Mouse (Mus musculus): ENCODE data around the gene Nfia. TPM values are rescaled to one million over a fixed set of nuclear protein-coding genes. Genes with fewer than 3 reads are reported as not detected.

Nfia gene
- polyA plus RNA-seq, 1 experiment from 2014 or later = 78.4 TPM

DNA sequence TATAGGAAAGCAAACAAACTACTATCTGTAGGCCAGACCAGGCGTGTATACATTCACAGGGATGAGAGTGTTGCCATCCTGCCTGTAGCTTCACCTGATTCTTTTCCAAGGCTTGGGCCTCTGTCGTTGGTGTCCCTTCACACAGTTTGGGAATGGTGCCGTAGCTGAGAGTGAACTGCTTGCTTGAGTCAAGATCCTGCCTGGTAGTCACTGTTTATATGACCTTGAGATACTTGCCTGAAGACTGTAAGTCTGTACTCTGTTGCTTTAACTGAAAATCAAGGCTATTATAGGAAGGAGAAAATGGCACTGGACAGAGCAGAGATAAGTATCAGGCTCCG is 214.2 kb downstream of the Nfia start:
- Histone ChIP-seq H3K4me3 (ENCODE audit: low read depth, low read length) (no peak overlapping the region), H3K4me1 (ENCODE audit: control insufficient read depth, insufficient read depth, low read length) (peaks cover 11% of the 10 kb centered on the region; the same call in 1 of the 2 replicates), H3K9me3 (ENCODE audit: control insufficient read depth, low read depth, low read length) (no peaks in the 10 kb centered on the region), H3K9ac (replicated peaks; ENCODE audit: low read depth, low read length) (no peak overlapping the region), H3K4me2 (replicated peaks; ENCODE audit: low read depth, low read length) (no peak overlapping the region), H3K36me3 (ENCODE audit: control insufficient read depth, insufficient read depth, low read length) (no peaks in the 10 kb centered on the region), H3K27me3 (ENCODE audit: control insufficient read depth, insufficient read depth, low read length) (no peaks in the 10 kb centered on the region), H3K27ac (ENCODE audit: low read length) (no peak overlapping the region)
- ATAC-seq (ENCODE audit: insufficient number of reproducible peaks, insufficient read depth, low FRiP score, low read depth) = no peak
- whole genome bisulfite sequencing = 62% methylated on average over 4 of the region's 4 CpGs

GRCm38 (mm10) chr4:97988703-97989102 is 216.2 kb downstream of the Nfia start:
- 80% methylated on average over 5 of the region's 5 CpGs for WGBS
- H3K27ac ChIP-seq (ENCODE audit: low read length) = no peak overlapping the region

DNA sequence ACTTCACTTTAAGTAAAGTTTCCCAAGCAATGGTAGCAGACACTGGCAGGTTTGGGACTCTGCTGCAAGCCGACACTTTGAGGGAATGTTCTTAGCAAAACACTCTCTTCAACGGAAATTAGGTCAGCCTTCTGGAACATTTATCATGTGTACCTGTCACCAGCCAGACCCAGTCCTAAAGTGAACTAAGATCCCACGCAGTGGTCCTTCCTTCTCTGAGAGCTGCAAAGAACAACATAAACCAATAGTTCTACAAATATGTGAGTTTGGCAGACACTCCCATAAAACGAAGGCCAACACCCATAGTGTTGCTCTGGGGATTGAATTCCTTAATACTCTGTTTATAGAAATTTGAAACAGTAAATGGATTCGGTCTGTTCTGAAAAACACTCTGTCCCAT is 217.9 kb downstream of the Nfia start:
- Histone ChIP-seq H3K27ac (ENCODE audit: low read length) (peak overlapping the region; percentile 66; the same call in 1 of the 2 replicates), H3K36me3 (ENCODE audit: control insufficient read depth, insufficient read depth, low read length) (no peaks in the 10 kb centered on the region), H3K4me1 (ENCODE audit: control insufficient read depth, insufficient read depth, low read length) (peaks cover 7% of the 10 kb centered on the region; the same call in 1 of the 2 replicates), H3K9me3 (ENCODE audit: control insufficient read depth, low read depth, low read length) (no peaks in the 10 kb centered on the region), H3K9ac (replicated peaks; ENCODE audit: low read depth, low read length) (no peak overlapping the region), H3K4me2 (replicated peaks; ENCODE audit: low read depth, low read length) (no peak overlapping the region), H3K27me3 (ENCODE audit: control insufficient read depth, insufficient read depth, low read length) (no peaks in the 10 kb centered on the region), H3K4me3 (ENCODE audit: low read depth, low read length) (no peak overlapping the region)
- WGBS = 19% methylated on average over 5 of the region's 5 CpGs
- ATAC-seq (ENCODE audit: insufficient number of reproducible peaks, insufficient read depth, low FRiP score, low read depth) = no peak

More at GRCm38 (mm10) chr4:97988703-97989102, 216.2 kb downstream of the Nfia start:
- no peaks in the 10 kb centered on the region for H3K36me3 ChIP-seq (ENCODE audit: control insufficient read depth, insufficient read depth, low read length)
- no peak overlapping the region for H3K4me3 ChIP-seq (ENCODE audit: low read depth, low read length)
- H3K4me2 ChIP-seq (replicated peaks; ENCODE audit: low read depth, low read length) = no peak overlapping the region
- H3K9me3 ChIP-seq (ENCODE audit: control insufficient read depth, low read depth, low read length) = no peaks in the 10 kb centered on the region
- no peak overlapping the region for H3K9ac ChIP-seq (replicated peaks; ENCODE audit: low read depth, low read length)
- ATAC-seq (ENCODE audit: insufficient number of reproducible peaks, insufficient read depth, low FRiP score, low read depth) = no peak
- no peaks in the 10 kb centered on the region for H3K27me3 ChIP-seq (ENCODE audit: control insufficient read depth, insufficient read depth, low read length)
- peaks cover 7% of the 10 kb centered on the region; the same call in 1 of the 2 replicates for H3K4me1 ChIP-seq (ENCODE audit: control insufficient read depth, insufficient read depth, low read length)

- H3K27ac ChIP-seq (ENCODE audit: low read length) = no peak overlapping the region
- no peaks in the 10 kb centered on the region for H3K36me3 ChIP-seq (ENCODE audit: control insufficient read depth, insufficient read depth, low read length)
- no peak for ATAC-seq (ENCODE audit: insufficient number of reproducible peaks, insufficient read depth, low FRiP score, low read depth)
- no peaks in the 10 kb centered on the region for H3K9me3 ChIP-seq (ENCODE audit: control insufficient read depth, low read depth, low read length)
- no peak overlapping the region for H3K4me2 ChIP-seq (replicated peaks; ENCODE audit: low read depth, low read length)
- no peak overlapping the region for H3K4me3 ChIP-seq (ENCODE audit: low read depth, low read length)
- no peak overlapping the region for H3K9ac ChIP-seq (replicated peaks; ENCODE audit: low read depth, low read length)
- 87% methylated on average over 11 of the region's 11 CpGs for WGBS
- H3K4me1 ChIP-seq (ENCODE audit: control insufficient read depth, insufficient read depth, low read length) = peaks cover 7% of the 10 kb centered on the region; the same call in 1 of the 2 replicates
- H3K27me3 ChIP-seq (ENCODE audit: control insufficient read depth, insufficient read depth, low read length) = no peaks in the 10 kb centered on the region
These were observed 218.9 kb downstream of the Nfia start for GRCm38 (mm10) chr4:97991395-97991794.

DNA sequence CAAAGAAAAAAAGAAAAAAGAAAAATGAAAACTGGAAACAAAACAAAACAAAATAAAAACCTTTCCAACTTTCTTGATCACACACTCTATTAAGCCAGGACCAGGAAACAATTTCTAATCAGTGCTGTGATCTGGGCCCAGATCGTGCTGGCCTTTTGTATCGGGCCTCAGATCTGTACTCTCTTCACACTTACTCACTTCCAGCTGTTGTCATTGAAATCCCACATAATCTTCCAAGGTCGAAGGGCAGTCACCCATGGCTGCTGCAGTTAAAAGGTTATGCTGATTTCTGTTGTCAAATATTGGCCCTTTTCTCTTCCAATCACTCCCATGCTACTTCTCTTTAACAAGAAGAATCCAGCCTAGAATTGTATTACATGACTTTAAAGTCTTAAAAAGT is 219.3 kb downstream of the Nfia start:
- Histone ChIP-seq H3K9ac (replicated peaks; ENCODE audit: low read depth, low read length) (no peak overlapping the region), H3K9me3 (ENCODE audit: control insufficient read depth, low read depth, low read length) (no peaks in the 10 kb centered on the region), H3K4me2 (replicated peaks; ENCODE audit: low read depth, low read length) (no peak overlapping the region), H3K4me1 (ENCODE audit: control insufficient read depth, insufficient read depth, low read length) (peaks cover 7% of the 10 kb centered on the region; the same call in 1 of the 2 replicates), H3K27ac (ENCODE audit: low read length) (no peak overlapping the region), H3K36me3 (ENCODE audit: control insufficient read depth, insufficient read depth, low read length) (no peaks in the 10 kb centered on the region), H3K4me3 (ENCODE audit: low read depth, low read length) (no peak overlapping the region), H3K27me3 (ENCODE audit: control insufficient read depth, insufficient read depth, low read length) (no peaks in the 10 kb centered on the region)
- WGBS = 45% methylated on average over 3 of the region's 3 CpGs
- ATAC-seq (ENCODE audit: insufficient number of reproducible peaks, insufficient read depth, low FRiP score, low read depth) = no peak

GRCm38 (mm10) chr4:97995911-97996712 is 223.6 kb downstream of the Nfia start:
- H3K4me1 ChIP-seq (ENCODE audit: control insufficient read depth, insufficient read depth, low read length) = peaks cover 2% of the 10 kb centered on the region; the same call in 1 of the 2 replicates
- H3K4me2 ChIP-seq (replicated peaks; ENCODE audit: low read depth, low read length) = no peak overlapping the region
- no peaks in the 10 kb centered on the region for H3K9me3 ChIP-seq (ENCODE audit: control insufficient read depth, low read depth, low read length)
- WGBS = 83% methylated on average over 8 of the region's 8 CpGs
- no peak overlapping the region for H3K27ac ChIP-seq (ENCODE audit: low read length)
- H3K27me3 ChIP-seq (ENCODE audit: control insufficient read depth, insufficient read depth, low read length) = no peaks in the 10 kb centered on the region
- ATAC-seq (ENCODE audit: insufficient number of reproducible peaks, insufficient read depth, low FRiP score, low read depth) = no peak
- H3K9ac ChIP-seq (replicated peaks; ENCODE audit: low read depth, low read length) = no peak overlapping the region
- no peak overlapping the region for H3K4me3 ChIP-seq (ENCODE audit: low read depth, low read length)
- H3K36me3 ChIP-seq (ENCODE audit: control insufficient read depth, insufficient read depth, low read length) = no peaks in the 10 kb centered on the region

DNA sequence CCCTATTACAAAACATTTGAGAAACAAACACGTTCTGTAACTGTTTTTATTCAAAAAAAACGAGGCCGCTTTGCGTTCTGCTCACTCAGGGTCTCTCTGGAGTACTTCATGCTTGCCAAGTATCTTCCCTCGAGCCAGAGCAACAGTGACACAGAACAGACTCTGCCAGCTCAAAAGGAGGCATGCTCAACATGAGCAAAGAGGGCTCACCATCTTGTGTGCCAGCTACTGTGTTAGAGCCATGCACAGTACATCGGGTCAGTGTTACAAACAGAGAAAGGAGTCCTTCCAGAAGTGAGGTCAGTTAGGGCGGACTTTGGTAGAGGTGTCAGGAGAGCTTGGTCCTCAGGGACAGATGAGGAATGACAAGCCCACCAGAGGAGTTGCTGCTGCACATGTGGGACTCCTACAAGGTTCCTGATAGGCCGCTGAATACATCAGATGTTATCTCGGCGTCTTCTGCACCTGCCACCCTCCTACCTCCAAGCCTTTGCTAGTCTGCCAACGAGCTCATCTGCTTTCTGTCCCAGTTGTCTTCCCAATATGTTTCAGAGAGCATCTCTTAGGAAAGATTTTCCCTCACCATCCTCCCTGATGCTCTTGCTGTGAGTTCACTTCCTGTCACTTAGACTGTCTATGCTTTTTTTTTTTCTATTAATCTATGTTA is 224.8 kb downstream of the Nfia start:
- no peak for ATAC-seq (ENCODE audit: insufficient number of reproducible peaks, insufficient read depth, low FRiP score, low read depth)
- H3K4me2 ChIP-seq (replicated peaks; ENCODE audit: low read depth, low read length) = no peak overlapping the region
- H3K9me3 ChIP-seq (ENCODE audit: control insufficient read depth, low read depth, low read length) = no peaks in the 10 kb centered on the region
- no peaks in the 10 kb centered on the region for H3K4me1 ChIP-seq (ENCODE audit: control insufficient read depth, insufficient read depth, low read length)
- no peak overlapping the region for H3K27ac ChIP-seq (ENCODE audit: low read length)
- H3K27me3 ChIP-seq (ENCODE audit: control insufficient read depth, insufficient read depth, low read length) = no peaks in the 10 kb centered on the region
- 79% methylated on average over 11 of the region's 11 CpGs for WGBS
- no peaks in the 10 kb centered on the region; the same call in 1 of the 2 replicates for H3K36me3 ChIP-seq (ENCODE audit: control insufficient read depth, insufficient read depth, low read length)
- no peak overlapping the region for H3K4me3 ChIP-seq (ENCODE audit: low read depth, low read length)
- no peak overlapping the region for H3K9ac ChIP-seq (replicated peaks; ENCODE audit: low read depth, low read length)

GRCm38 (mm10) chr4:98002206-98002605 is 229.7 kb downstream of the Nfia start:
- no peaks in the 10 kb centered on the region; the same call in 1 of the 2 replicates for H3K36me3 ChIP-seq (ENCODE audit: control insufficient read depth, insufficient read depth, low read length)
- peaks cover 23% of the 10 kb centered on the region for H3K4me1 ChIP-seq (ENCODE audit: control insufficient read depth, insufficient read depth, low read length)
- H3K4me2 ChIP-seq (replicated peaks; ENCODE audit: low read depth, low read length) = no peak overlapping the region
- H3K4me3 ChIP-seq (ENCODE audit: low read depth, low read length) = no peak overlapping the region
- WGBS = 72% methylated on average over 5 of the region's 5 CpGs
- no peak overlapping the region for H3K9ac ChIP-seq (replicated peaks; ENCODE audit: low read depth, low read length)
- peak overlapping the region; percentile 92; the same call in 1 of the 2 replicates for H3K27ac ChIP-seq (ENCODE audit: low read length)
- H3K9me3 ChIP-seq (ENCODE audit: control insufficient read depth, low read depth, low read length) = no peaks in the 10 kb centered on the region
- no peaks in the 10 kb centered on the region for H3K27me3 ChIP-seq (ENCODE audit: control insufficient read depth, insufficient read depth, low read length)
- no peak for ATAC-seq (ENCODE audit: insufficient number of reproducible peaks, insufficient read depth, low FRiP score, low read depth)

Measured in stomach, embryonic 14.5 days (tissue).